Mouse (Mus musculus) forebrain, embryonic 11.5 days (tissue): ENCODE measurements at regions not wholly inside any gene's neighbourhood (a gene's known extent, or its start where the extent isn't known, plus 50 kb on each side); places are given as distances from the start of the nearest gene placed in this dataset.

Experiments used
- ATAC-seq: fragments of 200-750 bp; cut with Nextera tagmentation; replicated peaks from 2 replicates; pipeline ENCODE4 v1.8.0; 2017; ENCODE audit warnings: moderate TSS enrichment; ENCODE audit not compliant: low FRiP score
- DNase-seq: peaks from one replicate; pipeline ENCODE4 v3.0.0-alpha.2; 2017; ENCODE audit warnings: low spot score
- H3K27ac ChIP-seq: fragments of 300-500 bp; sonication (generic); 2 replicates; pipeline ENCODE4 v1.5.1; 2014; ENCODE audit warnings: low read depth, low read length
- H3K27me3 ChIP-seq: fragments of 300-500 bp; sonication (generic); 2 replicates; pipeline ENCODE4 v1.6.1; 2014; ENCODE audit warnings: mild to moderate bottlenecking, low read length, mixed read lengths; ENCODE audit not compliant: control insufficient read depth, insufficient read depth
- H3K36me3 ChIP-seq: fragments of 300-500 bp; sonication (generic); 2 replicates; pipeline ENCODE4 v1.6.1; 2014; ENCODE audit warnings: mild to moderate bottlenecking, low read length, moderate library complexity, mixed read lengths; ENCODE audit not compliant: control insufficient read depth, insufficient read depth
- H3K4me1 ChIP-seq: fragments of 300-500 bp; sonication (generic); replicated peaks from 2 replicates; pipeline ENCODE4 v1.6.1; 2014; ENCODE audit warnings: low read length, mixed read lengths; ENCODE audit not compliant: control insufficient read depth, insufficient read depth
- H3K4me2 ChIP-seq: fragments of 300-500 bp; sonication (generic); 2 replicates; pipeline ENCODE4 v1.6.1; 2014; ENCODE audit warnings: low read depth, mild to moderate bottlenecking, low read length, moderate library complexity, mixed read lengths; ENCODE audit not compliant: severe bottlenecking
- H3K4me3 ChIP-seq: fragments of 300-500 bp; sonication (generic); 2 replicates; pipeline ENCODE4 v1.5.1; 2014; ENCODE audit warnings: low read depth, low read length
- H3K9ac ChIP-seq: fragments of 300-500 bp; sonication (generic); 2 replicates; pipeline ENCODE4 v1.6.1; 2014; ENCODE audit warnings: low read length
- H3K9me3 ChIP-seq: fragments of 300-500 bp; sonication (generic); 2 replicates; pipeline ENCODE4 v1.6.1; 2016; ENCODE audit warnings: low read length, mixed read lengths; ENCODE audit not compliant: control insufficient read depth
- WGBS: fragments of 180-500 bp; shearing (Covaris S2); extraction: QIAGEN DNeasy Blood & Tissue Kit; methylation state at CpG from one replicate; pipeline ENCODE4 v1.1.7; 2014; 5-methylcytosine and 5-hydroxymethylcytosine counted together

DNA sequence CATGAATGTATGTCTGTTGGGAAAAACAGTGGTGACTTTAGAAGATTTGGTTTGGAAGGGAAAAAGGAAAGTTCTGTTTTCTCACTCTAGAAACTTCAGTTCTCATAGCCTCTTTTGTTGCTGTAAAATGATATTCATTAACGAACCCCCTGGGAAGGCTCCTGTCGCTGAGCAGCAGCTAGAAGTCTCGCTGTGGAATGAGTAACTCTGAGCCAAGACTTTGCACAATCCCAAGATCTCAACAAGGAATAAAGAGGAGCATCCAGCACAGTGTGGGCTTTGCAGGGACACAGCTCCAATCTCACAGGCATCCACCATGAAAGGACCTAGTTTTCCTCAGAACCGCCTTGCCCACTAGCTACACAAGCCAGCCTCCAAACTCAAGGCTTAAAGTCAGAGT, 233.8 kb upstream of the Pabpc6 start:
- no peak overlapping the region for H3K27ac ChIP-seq
- no peak overlapping the region for H3K4me2 ChIP-seq
- ATAC-seq (no peak), DNase-seq (no peak)
- H3K36me3 ChIP-seq, result no peaks in the 10 kb centered on the region
- H3K9me3 ChIP-seq, result no peaks in the 10 kb centered on the region
- WGBS, result 39% methylated on average over 4 of the region's 4 CpGs
- no peak overlapping the region for H3K4me3 ChIP-seq
- no peak overlapping the region for H3K9ac ChIP-seq
- no peaks in the 10 kb centered on the region for H3K27me3 ChIP-seq
- peaks cover 27% of the 10 kb centered on the region for H3K4me1 ChIP-seq

DNA sequence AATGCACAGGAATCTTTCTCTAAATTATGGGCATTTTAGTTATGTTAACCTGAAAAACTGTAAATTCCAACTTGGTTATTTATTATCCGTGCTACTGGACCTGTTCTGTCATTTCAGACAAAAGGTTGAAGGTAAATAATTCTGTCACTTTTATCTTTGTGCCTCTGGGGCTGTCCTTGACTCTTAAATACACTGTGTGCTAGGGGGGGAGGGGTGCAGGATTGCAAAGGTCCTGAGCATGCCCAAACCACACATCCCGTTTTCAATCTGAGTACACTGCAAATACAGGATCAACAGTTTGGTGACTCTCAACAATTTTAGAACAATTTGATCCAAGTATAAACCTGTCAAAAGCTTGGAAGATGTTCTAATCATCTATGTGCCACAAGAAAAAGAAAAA, 227.4 kb upstream of the Pabpc6 start:
- WGBS, result 69% methylated on average over 2 of the region's 2 CpGs
- Histone ChIP-seq H3K36me3 (no peaks in the 10 kb centered on the region), H3K27me3 (no peaks in the 10 kb centered on the region), H3K4me1 (peaks cover 3% of the 10 kb centered on the region; the same call in 1 of the 2 replicates), H3K9me3 (no peaks in the 10 kb centered on the region), H3K27ac (no peak overlapping the region), H3K9ac (no peak overlapping the region), H3K4me3 (no peak overlapping the region), H3K4me2 (no peak overlapping the region)
- no peak for DNase-seq
- ATAC-seq, result no peak

DNA sequence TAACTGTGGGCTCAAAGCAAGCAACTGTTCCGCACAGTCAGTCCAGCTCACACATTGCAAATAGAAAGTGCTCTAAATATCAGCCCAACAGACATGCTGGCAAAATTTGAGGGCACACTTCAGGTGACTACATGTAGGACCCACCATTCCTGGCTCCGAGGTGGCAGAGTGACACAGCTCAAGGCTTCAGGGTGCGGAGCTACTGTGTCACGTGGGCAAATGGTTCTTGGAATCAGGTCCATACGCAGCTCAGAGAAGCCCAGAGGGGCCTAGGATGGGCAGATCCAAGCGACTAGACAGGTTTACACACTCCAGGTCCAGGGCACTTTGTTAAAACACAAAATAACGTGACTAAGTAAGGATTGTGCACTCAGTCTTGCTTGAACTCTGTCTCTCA, 226.2 kb upstream of the Pabpc6 start:
- Histone ChIP-seq H3K4me2 (no peak overlapping the region), H3K9ac (no peak overlapping the region), H3K4me3 (no peak overlapping the region), H3K27ac (no peak overlapping the region), H3K4me1 (peaks cover 3% of the 10 kb centered on the region; the same call in 1 of the 2 replicates), H3K27me3 (no peaks in the 10 kb centered on the region), H3K9me3 (no peaks in the 10 kb centered on the region), H3K36me3 (no peaks in the 10 kb centered on the region)
- 84% methylated on average over 7 of the region's 7 CpGs for WGBS
- no peak for ATAC-seq
- DNase-seq, result peak; percentile 36

DNA sequence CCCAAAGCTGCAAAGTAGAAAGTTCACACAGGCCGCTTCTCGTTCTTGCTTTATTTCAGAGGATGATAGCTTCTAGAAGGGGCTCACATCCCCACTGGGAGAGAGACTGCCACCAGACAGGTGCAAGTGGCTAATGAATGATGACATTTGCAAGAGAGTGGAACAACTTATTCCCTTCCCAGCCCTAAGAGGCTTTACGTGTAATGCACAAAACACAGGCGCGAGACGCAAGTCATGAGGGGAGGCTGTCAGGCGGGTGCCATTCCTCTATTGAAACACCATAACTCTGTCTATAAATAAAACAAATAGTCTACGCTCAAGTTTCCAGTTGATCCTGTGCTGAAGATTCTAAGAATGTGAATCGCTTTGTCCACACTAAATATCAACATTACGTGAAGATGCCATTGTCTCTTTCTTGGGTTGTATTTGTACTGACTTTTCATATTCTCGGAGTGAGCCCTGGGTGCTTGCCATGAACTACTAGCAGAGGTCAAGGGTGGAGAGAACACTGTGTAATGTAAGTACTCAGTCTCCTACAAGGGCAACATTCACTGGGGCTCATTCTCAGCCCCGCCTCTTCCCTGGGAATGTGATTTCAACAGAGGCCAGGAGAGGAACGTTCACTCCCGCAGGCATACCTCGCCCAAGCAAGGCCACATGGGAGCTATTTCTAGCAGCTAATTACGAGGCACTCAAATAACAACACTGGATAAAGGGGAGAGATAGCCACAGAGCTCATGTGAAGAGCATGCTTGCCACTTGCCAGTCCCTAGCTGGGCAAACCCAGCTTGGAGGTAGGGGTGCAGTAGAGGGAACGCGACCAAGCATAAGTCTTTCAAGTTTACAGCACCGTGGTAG, 225.5 kb upstream of the Pabpc6 start:
- Histone ChIP-seq H3K4me3 (no peak overlapping the region), H3K4me2 (no peak overlapping the region), H3K9me3 (no peaks in the 10 kb centered on the region), H3K36me3 (no peaks in the 10 kb centered on the region), H3K27me3 (no peaks in the 10 kb centered on the region), H3K4me1 (peaks cover 3% of the 10 kb centered on the region; the same call in 1 of the 2 replicates), H3K9ac (no peak overlapping the region), H3K27ac (no peak overlapping the region)
- WGBS, result 78% methylated on average over 19 of the region's 19 CpGs
- peak; percentile 49 for DNase-seq
- ATAC-seq, result no peak

DNA sequence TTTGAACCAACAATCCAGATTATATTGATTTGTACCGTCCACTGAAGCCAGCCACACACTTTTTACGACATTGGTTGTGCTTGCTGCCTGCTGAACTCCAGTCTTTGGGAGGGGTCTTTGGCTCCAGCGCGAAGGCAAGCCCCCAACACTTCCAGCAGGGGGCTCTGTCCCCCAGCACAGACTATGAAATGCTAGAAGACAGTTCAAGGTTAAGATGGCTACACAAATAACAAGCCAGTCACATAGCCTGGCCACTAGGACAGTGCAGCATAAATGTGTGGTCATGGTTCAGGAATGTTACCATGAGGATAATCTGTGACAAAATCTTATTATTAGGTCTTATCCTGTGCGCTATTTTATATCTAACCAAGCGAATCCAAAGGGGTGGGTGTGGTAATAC, 224.4 kb upstream of the Pabpc6 start:
- Histone ChIP-seq H3K9me3 (no peaks in the 10 kb centered on the region), H3K36me3 (no peaks in the 10 kb centered on the region), H3K4me2 (no peak overlapping the region), H3K9ac (no peak overlapping the region), H3K4me3 (no peak overlapping the region), H3K4me1 (peaks cover 3% of the 10 kb centered on the region; the same call in 1 of the 2 replicates), H3K27ac (no peak overlapping the region), H3K27me3 (no peaks in the 10 kb centered on the region)
- 53% methylated on average over 6 of the region's 6 CpGs for WGBS
- DNase-seq (peak; percentile 77), ATAC-seq (no peak)

DNA sequence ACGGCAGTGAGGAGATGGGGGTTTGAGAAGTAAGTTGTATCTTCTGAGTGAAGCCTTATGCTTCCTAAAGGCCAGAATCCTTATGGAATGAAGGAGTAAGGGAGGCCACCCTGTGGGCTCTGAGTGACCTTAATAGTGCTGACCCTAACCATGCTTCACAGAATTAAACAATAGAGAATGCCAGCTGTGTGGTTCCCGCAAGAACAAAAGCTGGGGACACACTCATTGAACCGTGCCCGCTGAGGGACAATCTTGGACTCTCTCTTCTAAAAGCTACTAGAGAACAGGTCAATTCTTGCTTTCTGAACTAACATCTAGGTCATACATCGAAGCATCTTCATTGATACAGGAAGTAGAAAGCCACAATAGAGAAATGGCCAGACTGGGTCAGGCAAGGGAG, 223.3 kb upstream of the Pabpc6 start:
- H3K4me1 ChIP-seq, result peaks cover 9% of the 10 kb centered on the region; the same call in 1 of the 2 replicates
- ATAC-seq (no peak), DNase-seq (no peak)
- no peak overlapping the region for H3K4me3 ChIP-seq
- no peaks in the 10 kb centered on the region for H3K36me3 ChIP-seq
- H3K9me3 ChIP-seq, result no peaks in the 10 kb centered on the region
- H3K9ac ChIP-seq, result no peak overlapping the region
- no peak overlapping the region for H3K27ac ChIP-seq
- no peak overlapping the region for H3K4me2 ChIP-seq
- 32% methylated on average over 5 of the region's 5 CpGs for WGBS
- H3K27me3 ChIP-seq, result no peaks in the 10 kb centered on the region

DNA sequence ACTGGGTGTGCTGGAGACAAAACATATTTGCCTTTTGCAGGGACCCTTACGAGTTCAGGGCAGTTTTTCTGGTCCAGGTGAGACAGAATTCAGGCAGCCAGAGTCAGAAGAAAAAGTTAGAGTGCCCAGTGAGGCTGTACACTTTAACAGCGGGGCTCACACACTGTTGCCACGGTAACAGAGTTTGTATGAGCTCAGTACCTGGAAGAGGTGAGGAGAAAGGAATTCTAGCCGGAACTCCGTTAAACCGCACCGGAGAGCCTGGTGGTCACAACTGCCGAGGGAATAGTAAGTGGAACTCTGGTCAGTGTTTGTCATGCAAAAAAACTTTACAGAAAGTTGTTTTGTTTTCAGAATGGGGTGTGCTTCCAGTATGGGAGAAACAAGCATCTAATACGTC, 222.6 kb upstream of the Pabpc6 start:
- Histone ChIP-seq H3K27ac (no peak overlapping the region), H3K27me3 (no peaks in the 10 kb centered on the region), H3K4me2 (no peak overlapping the region), H3K9ac (no peak overlapping the region), H3K4me1 (peaks cover 9% of the 10 kb centered on the region; the same call in 1 of the 2 replicates), H3K4me3 (no peak overlapping the region), H3K36me3 (no peaks in the 10 kb centered on the region), H3K9me3 (no peaks in the 10 kb centered on the region)
- ATAC-seq (no peak), DNase-seq (no peak)
- WGBS, result 80% methylated on average over 9 of the region's 9 CpGs

DNA sequence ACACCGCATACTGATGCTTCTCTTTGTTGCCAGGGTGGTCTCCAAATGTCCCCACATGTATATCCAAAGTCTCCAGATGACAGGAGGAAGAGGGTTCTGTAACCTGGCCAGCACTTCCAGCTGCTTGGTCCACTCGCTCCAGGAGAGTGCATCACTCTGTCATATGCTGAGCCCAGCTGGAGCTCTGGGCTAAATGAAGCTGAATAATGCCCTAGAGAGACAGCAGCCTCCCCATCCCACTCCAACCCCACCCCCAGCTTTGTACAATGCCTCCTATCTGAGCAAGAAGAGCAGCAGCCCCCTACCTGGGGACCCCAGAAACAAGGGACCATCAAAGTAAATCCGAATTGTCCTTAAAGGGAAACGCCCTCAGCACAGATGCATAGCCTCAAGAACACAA, 219.0 kb upstream of the Pabpc6 start:
- Histone ChIP-seq H3K4me2 (no peak overlapping the region), H3K27ac (no peak overlapping the region), H3K4me3 (no peak overlapping the region), H3K9ac (no peak overlapping the region), H3K27me3 (no peaks in the 10 kb centered on the region), H3K4me1 (peaks cover 9% of the 10 kb centered on the region; the same call in 1 of the 2 replicates), H3K36me3 (no peaks in the 10 kb centered on the region), H3K9me3 (no peaks in the 10 kb centered on the region)
- no peak for DNase-seq
- WGBS, result 68% methylated on average over 4 of the region's 4 CpGs
- ATAC-seq, result no peak

DNA sequence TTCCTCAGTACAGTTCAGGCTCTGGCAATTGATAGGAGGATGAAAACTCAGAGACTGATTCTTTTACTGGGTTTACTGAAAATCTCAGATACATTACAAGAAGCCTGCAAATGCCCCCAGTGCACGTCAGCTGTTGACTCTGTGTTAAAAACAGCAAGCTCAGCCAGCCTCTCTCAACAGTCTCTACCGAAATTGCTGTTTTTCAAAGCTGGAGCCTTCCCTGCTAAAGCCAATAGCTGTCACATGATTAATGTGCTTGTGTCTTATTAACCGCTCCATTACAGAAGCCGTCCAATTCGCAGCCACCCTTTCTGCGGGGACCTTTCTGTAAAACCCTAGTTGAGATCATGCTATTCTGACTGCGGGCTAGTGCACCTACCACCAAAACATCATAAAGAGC, 215.6 kb upstream of the Pabpc6 start:
- Histone ChIP-seq H3K4me1 (0 out of 2 replicates have a peak, but pooled peaks cover 8% of the 10 kb centered on the region), H3K4me3 (no peak overlapping the region), H3K27ac (no peak overlapping the region), H3K36me3 (no peaks in the 10 kb centered on the region), H3K4me2 (no peak overlapping the region), H3K9me3 (no peaks in the 10 kb centered on the region), H3K9ac (no peak overlapping the region), H3K27me3 (no peaks in the 10 kb centered on the region)
- DNase-seq, result no peak
- no peak for ATAC-seq
- WGBS, result 82% methylated on average over 7 of the region's 7 CpGs
